Mouse (Mus musculus): ENCODE results near the gene Gm3448. TPM values are rescaled to one million over a fixed set of nuclear protein-coding genes. Genes with fewer than 3 reads are reported as not detected.
A peak's percentile ranks its signal among the peaks of the same experiment; 100 is the strongest.
"Not testable (repeated sequence)": the region's sequence is repeated elsewhere in the genome, so short reads cannot be mapped to it uniquely, and the experiment has no call there.

The Gm3448 gene
- polyA plus RNA-seq, 1 experiment from 2014 or later: 5.1 TPM

DNA sequence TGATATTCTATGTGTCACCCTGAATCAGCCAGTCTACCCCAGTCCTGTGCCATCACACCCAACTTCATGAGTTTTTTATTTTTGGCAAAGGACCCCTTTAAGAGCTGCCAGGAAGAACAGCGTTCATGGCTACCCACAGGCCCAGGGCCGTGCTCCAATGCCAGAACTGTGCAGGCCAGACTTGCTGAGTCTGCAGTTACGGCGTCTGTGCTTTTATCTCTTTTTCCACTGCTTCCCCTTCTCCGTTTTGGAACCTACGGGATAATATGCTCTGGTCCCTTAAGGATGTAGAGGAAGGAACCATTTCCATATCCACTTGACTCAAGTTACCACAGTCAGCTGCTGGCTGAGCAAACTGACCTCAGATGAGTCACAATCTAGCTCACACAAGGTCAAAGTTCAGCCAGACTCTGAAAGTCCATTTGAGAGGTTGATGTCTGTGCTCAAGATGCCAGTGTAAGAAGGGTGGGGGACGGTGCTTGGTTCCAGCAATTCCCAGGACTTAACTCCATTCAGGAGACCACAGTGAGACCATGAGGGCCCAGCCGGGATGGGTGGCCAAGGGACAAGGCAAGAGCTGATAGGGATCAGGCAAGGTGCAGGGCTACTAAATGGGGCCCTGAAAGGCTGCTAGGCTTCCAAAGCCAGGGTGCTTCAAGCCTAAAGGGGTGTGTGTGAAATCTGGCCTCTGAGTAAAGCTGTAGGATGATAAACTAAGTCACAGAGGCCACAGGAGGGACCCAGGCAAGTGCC lies 26.9 kb upstream of the Gm3448 start:
- no peaks in the 10 kb centered on the region for H3K27me3 ChIP-seq (replicated peaks; ENCODE audit: control insufficient read depth, insufficient read depth, low read length)

DNA sequence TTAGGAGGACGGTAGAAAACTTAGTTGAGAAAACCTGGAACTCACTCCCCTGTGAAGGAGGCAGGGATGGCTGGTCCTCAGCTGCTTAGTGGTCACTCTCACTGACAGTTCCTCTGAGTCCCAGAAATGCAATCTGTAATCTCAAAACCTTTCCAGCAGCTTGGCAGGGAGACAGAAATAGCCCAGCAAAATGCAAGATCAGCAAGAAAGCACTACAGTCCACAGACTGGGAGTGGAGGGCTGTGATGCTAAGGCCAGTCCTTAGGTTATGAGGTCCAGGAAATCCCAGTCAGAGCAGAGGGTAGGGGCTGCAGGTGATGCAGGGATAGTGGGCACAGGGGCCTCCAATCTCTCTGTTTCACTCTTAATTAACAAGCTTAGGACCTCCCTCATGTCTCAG lies 25.6 kb upstream of the Gm3448 start:
- H3K9me3 ChIP-seq (ENCODE audit: control insufficient read depth, low read length): no peaks in the 10 kb centered on the region
- H3K27me3 ChIP-seq (replicated peaks; ENCODE audit: control insufficient read depth, insufficient read depth, low read length): no peaks in the 10 kb centered on the region
- WGBS: 32% methylated on average over 1 of the region's 1 CpGs
- no peak overlapping the region for H3K4me3 ChIP-seq (replicated peaks; ENCODE audit: low read length)
- peaks cover 15% of the 10 kb centered on the region for H3K4me1 ChIP-seq (replicated peaks; ENCODE audit: control insufficient read depth, insufficient read depth, low read length)
- ATAC-seq: no peak
- H3K4me2 ChIP-seq (ENCODE audit: low read length): no peak overlapping the region
- H3K36me3 ChIP-seq (ENCODE audit: control insufficient read depth, insufficient read depth): 0 out of 2 replicates have a peak, but pooled peaks cover 4% of the 10 kb centered on the region
- no peak overlapping the region for H3K27ac ChIP-seq (ENCODE audit: low read length)
- no peak overlapping the region for H3K9ac ChIP-seq (replicated peaks; ENCODE audit: low read depth, low read length)

More for the DNA sequence above, 26.9 kb upstream of the Gm3448 start:
- H3K36me3 ChIP-seq (ENCODE audit: control insufficient read depth, insufficient read depth): no peaks in the 10 kb centered on the region
- no peak overlapping the region for H3K4me2 ChIP-seq (ENCODE audit: low read length)
- H3K4me1 ChIP-seq (replicated peaks; ENCODE audit: control insufficient read depth, insufficient read depth, low read length): peaks cover 15% of the 10 kb centered on the region
- no peak overlapping the region for H3K4me3 ChIP-seq (replicated peaks; ENCODE audit: low read length)
- no peak overlapping the region for H3K27ac ChIP-seq (ENCODE audit: low read length)
- no peaks in the 10 kb centered on the region for H3K9me3 ChIP-seq (ENCODE audit: control insufficient read depth, low read length)
- ATAC-seq: no peak
- H3K9ac ChIP-seq (replicated peaks; ENCODE audit: low read depth, low read length): no peak overlapping the region
- WGBS: 62% methylated on average over 8 of the region's 8 CpGs

DNA sequence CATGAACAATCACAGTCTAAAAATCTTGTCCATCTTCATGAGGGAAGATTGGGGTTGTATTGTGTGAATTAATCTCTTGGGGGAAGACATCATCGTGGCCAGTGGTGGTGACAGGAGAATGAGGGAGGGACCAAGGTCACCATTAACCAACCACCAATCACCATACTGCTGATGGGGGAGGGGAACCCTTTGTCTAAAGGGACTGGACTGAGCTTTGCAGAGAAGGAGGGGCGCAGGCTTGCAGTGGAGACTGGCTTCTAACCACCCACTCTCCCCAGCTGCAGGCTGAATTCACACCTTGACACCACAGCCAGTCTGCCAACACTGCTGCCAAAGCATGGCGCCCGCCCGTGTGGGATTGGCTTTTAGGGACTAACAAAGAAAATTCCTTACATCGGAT lies 24.7 kb upstream of the Gm3448 start:
- H3K4me3 ChIP-seq (replicated peaks; ENCODE audit: low read length): peak overlapping the region; percentile 25
- peak; percentile 73 for ATAC-seq
- WGBS: 17% methylated on average over 6 of the region's 6 CpGs

DNA sequence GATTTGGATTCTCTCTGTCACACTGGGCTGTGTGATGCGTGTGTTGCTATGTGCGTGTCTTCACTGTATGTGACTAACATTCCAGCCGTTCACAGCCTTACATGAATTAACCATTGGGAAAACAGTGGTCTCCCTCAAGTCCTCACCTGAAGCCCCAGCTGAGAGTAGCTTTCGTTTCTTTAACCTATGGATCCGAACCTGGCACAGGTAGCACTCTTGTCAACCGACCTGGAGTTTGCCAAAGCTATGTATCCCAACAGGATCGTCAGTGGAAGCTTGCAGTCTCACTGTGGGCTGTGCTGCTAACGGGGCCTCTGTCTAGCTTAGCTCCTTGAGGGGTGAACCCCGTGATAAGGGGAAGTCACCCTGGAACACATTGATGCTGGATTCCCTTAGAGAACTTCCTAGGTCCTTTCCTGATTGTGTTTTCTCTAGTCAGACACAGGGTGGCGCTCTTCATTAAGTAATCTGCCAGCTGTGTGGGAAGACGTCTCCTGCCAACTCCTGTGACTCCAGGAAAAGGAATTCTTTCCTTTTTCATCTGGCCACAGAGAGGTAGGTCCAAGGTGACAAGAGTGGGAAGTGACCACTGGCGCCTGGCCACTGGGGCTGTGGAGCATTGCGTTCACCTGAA lies 24.2 kb upstream of the Gm3448 start:
- peaks cover 15% of the 10 kb centered on the region for H3K4me1 ChIP-seq (replicated peaks; ENCODE audit: control insufficient read depth, insufficient read depth, low read length)
- H3K4me3 ChIP-seq (replicated peaks; ENCODE audit: low read length): peak overlapping the region; percentile 25
- ATAC-seq: peak; percentile 76
- no peak overlapping the region; the same call in 1 of the 2 replicates for H3K27ac ChIP-seq (ENCODE audit: low read length)
- H3K9ac ChIP-seq (replicated peaks; ENCODE audit: low read depth, low read length): peak overlapping the region; percentile 40
- peaks cover 10% of the 10 kb centered on the region; the same call in 1 of the 2 replicates for H3K36me3 ChIP-seq (ENCODE audit: control insufficient read depth, insufficient read depth)
- H3K27me3 ChIP-seq (replicated peaks; ENCODE audit: control insufficient read depth, insufficient read depth, low read length): no peaks in the 10 kb centered on the region
- H3K9me3 ChIP-seq (ENCODE audit: control insufficient read depth, low read length): no peaks in the 10 kb centered on the region
- 40% methylated on average over 13 of the region's 13 CpGs for whole genome bisulfite sequencing
- H3K4me2 ChIP-seq (ENCODE audit: low read length): peak overlapping the region; percentile 49

More for the DNA sequence above, 24.7 kb upstream of the Gm3448 start:
- Histone ChIP-seq H3K27ac (ENCODE audit: low read length) (no peak overlapping the region; the same call in 1 of the 2 replicates), H3K9me3 (ENCODE audit: control insufficient read depth, low read length) (no peaks in the 10 kb centered on the region), H3K27me3 (replicated peaks; ENCODE audit: control insufficient read depth, insufficient read depth, low read length) (no peaks in the 10 kb centered on the region), H3K4me1 (replicated peaks; ENCODE audit: control insufficient read depth, insufficient read depth, low read length) (peaks cover 15% of the 10 kb centered on the region), H3K9ac (replicated peaks; ENCODE audit: low read depth, low read length) (peak overlapping the region; percentile 40), H3K4me2 (ENCODE audit: low read length) (peak overlapping the region; percentile 49), H3K36me3 (ENCODE audit: control insufficient read depth, insufficient read depth) (peaks cover 9% of the 10 kb centered on the region; the same call in 1 of the 2 replicates)

DNA sequence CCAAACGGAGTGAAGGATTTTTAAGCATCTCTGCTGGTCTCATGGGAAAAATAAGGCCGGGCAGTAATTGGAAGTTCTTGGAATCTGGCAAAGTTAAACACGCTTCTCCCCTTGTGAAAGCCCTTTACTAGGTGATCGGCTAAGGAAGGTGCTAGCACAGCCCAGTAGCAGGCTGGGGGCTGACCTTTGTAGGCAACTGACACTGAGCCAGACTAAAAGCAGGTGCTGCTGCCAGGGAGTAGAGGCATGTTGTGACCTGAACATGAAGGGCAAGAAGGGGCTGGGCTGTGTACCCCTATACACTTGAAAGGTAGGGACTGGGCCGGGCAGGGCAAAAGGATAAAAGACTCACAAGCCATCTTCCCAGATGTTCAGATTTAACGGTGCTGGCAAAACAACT lies 19.0 kb upstream of the Gm3448 start:
- Histone ChIP-seq H3K4me1 (replicated peaks; ENCODE audit: control insufficient read depth, insufficient read depth, low read length) (peaks cover 7% of the 10 kb centered on the region; the same call in 1 of the 2 replicates), H3K36me3 (ENCODE audit: control insufficient read depth, insufficient read depth) (peaks cover 10% of the 10 kb centered on the region), H3K4me2 (ENCODE audit: low read length) (no peak overlapping the region), H3K9ac (replicated peaks; ENCODE audit: low read depth, low read length) (no peak overlapping the region), H3K9me3 (ENCODE audit: control insufficient read depth, low read length) (no peaks in the 10 kb centered on the region), H3K4me3 (replicated peaks; ENCODE audit: low read length) (no peak overlapping the region), H3K27me3 (replicated peaks; ENCODE audit: control insufficient read depth, insufficient read depth, low read length) (no peaks in the 10 kb centered on the region), H3K27ac (ENCODE audit: low read length) (no peak overlapping the region)
- 92% methylated on average over 6 of the region's 6 CpGs for WGBS
- ATAC-seq: no peak

DNA sequence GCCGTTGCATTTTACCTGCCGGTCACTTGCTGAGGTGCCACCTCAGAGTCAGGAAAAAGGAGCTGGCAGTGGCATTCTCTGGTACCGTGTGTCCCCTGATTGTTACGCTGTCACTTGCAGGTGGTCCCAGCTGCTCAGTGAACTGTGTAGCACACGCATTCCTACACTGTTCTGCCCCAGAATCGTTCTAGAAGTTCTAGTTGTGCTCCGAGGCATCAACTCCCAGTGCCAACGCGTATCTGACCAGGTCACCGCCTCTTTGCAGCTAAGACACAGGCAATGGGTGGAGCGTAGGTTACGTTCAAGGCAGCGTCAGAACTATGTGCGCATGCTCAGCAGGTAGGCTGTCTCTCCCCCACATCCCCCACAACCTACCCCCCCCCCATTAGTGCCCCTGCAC lies 18.3 kb upstream of the Gm3448 start:
- Histone ChIP-seq H3K36me3 (ENCODE audit: control insufficient read depth, insufficient read depth) (peaks cover 10% of the 10 kb centered on the region), H3K4me2 (ENCODE audit: low read length) (no peak overlapping the region), H3K9ac (replicated peaks; ENCODE audit: low read depth, low read length) (no peak overlapping the region), H3K27me3 (replicated peaks; ENCODE audit: control insufficient read depth, insufficient read depth, low read length) (no peaks in the 10 kb centered on the region), H3K9me3 (ENCODE audit: control insufficient read depth, low read length) (no peaks in the 10 kb centered on the region), H3K4me3 (replicated peaks; ENCODE audit: low read length) (no peak overlapping the region), H3K4me1 (replicated peaks; ENCODE audit: control insufficient read depth, insufficient read depth, low read length) (peaks cover 7% of the 10 kb centered on the region; the same call in 1 of the 2 replicates), H3K27ac (ENCODE audit: low read length) (no peak overlapping the region)
- ATAC-seq: no peak
- 96% methylated on average over 14 of the region's 14 CpGs for WGBS

DNA sequence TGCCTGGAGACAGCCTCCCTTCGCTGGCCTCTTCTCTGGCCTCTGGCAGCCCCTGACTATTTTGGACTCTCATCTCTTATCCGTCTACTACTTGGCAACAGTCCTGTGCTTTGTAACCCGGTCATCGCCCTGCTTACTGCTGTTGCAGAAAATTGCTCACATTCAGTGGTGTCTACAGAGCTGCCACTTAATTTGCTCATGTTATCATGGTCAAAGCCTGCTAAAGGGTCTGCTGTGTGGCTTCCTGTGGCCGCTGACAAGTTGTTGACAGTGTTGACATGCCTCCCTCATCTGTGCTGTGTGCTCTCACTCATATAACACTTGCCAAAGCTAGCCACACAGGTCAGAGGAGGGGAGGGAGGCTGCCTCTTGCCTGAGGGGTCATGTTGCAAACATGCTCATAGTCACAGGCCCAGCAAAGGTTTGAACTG lies 16.8 kb upstream of the Gm3448 start:
- no peak for ATAC-seq
- Histone ChIP-seq H3K36me3 (ENCODE audit: control insufficient read depth, insufficient read depth) (peaks cover 10% of the 10 kb centered on the region), H3K9me3 (ENCODE audit: control insufficient read depth, low read length) (no peaks in the 10 kb centered on the region), H3K9ac (replicated peaks; ENCODE audit: low read depth, low read length) (no peak overlapping the region), H3K27me3 (replicated peaks; ENCODE audit: control insufficient read depth, insufficient read depth, low read length) (no peaks in the 10 kb centered on the region), H3K4me3 (replicated peaks; ENCODE audit: low read length) (no peak overlapping the region), H3K4me1 (replicated peaks; ENCODE audit: control insufficient read depth, insufficient read depth, low read length) (peaks cover 7% of the 10 kb centered on the region; the same call in 1 of the 2 replicates), H3K27ac (ENCODE audit: low read length) (no peak overlapping the region), H3K4me2 (ENCODE audit: low read length) (no peak overlapping the region)
- 90% methylated on average over 5 of the region's 5 CpGs for WGBS

DNA sequence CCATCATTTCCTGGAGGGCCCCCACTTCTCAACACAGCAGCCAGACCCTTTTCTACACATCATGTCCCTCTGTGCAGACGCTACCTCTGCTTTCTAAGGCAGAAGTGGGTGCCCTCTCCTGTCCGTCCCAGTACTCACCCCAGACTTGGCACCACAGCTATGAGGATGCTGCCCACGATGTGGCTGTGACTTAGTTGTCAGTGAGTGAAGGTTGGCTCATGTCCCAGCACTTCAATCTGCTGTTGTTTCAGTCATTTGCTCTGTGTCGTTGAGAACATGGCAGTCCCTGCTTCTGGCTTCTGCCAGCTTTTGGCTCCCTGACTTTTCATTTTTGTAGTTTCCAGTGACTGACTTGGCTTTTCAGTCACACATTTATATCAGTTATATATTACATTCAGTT lies 14.6 kb upstream of the Gm3448 start:
- Histone ChIP-seq H3K27me3 (replicated peaks; ENCODE audit: control insufficient read depth, insufficient read depth, low read length) (no peaks in the 10 kb centered on the region), H3K4me2 (ENCODE audit: low read length) (no peak overlapping the region), H3K27ac (ENCODE audit: low read length) (no peak overlapping the region), H3K9me3 (ENCODE audit: control insufficient read depth, low read length) (no peaks in the 10 kb centered on the region), H3K9ac (replicated peaks; ENCODE audit: low read depth, low read length) (no peak overlapping the region), H3K36me3 (ENCODE audit: control insufficient read depth, insufficient read depth) (no peaks in the 10 kb centered on the region; the same call in none of the 2 replicates), H3K4me1 (replicated peaks; ENCODE audit: control insufficient read depth, insufficient read depth, low read length) (peaks cover 7% of the 10 kb centered on the region; the same call in 1 of the 2 replicates), H3K4me3 (replicated peaks; ENCODE audit: low read length) (no peak overlapping the region)
- WGBS: 48% methylated on average over 4 of the region's 4 CpGs
- ATAC-seq: peak; percentile 61; the same call in 1 of the 2 replicates

DNA sequence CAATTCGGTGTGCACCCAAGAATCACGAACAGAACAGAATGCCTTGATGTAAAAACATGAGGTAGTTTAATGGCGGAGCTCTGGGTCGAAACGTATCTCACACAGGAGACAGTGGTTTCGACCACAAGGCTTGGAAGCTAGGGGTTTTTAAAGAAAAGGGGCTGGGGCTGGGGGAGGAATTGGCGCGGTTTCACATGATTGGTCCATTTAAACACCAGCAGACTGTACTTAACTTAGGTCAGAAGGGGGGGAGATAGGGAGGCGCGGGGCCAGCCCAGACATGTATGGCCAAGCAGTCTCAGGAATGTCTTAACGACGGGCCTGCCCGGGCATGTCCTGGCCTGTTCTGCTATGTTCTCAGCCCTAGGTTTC lies 12.5 kb upstream of the Gm3448 start:
- not testable (repeated sequence) for H3K36me3 ChIP-seq (ENCODE audit: control insufficient read depth, insufficient read depth); H3K27me3 ChIP-seq (replicated peaks; ENCODE audit: control insufficient read depth, insufficient read depth, low read length); ATAC-seq; H3K27ac ChIP-seq (ENCODE audit: low read length); H3K4me2 ChIP-seq (ENCODE audit: low read length); H3K4me1 ChIP-seq (replicated peaks; ENCODE audit: control insufficient read depth, insufficient read depth, low read length); H3K9ac ChIP-seq (replicated peaks; ENCODE audit: low read depth, low read length); H3K9me3 ChIP-seq (ENCODE audit: control insufficient read depth, low read length); H3K4me3 ChIP-seq (replicated peaks; ENCODE audit: low read length)
- 89% methylated on average over 10 of the region's 13 CpGs for WGBS

Measured in forebrain, embryonic 16.5 days (tissue).